Mouse (Mus musculus) heart, embryonic 12.5 days (tissue): ENCODE data around the gene Lamb1. TPM values are rescaled to one million over a fixed set of nuclear protein-coding genes. Genes with fewer than 3 reads are reported as not detected.
A peak's percentile ranks its signal among the peaks of the same experiment; 100 is the strongest.

Experiments used
- ATAC-seq: fragments of 200-750 bp; cut with Nextera tagmentation; 2 replicates; pipeline ENCODE4 v1.8.0; 2017; ENCODE audit warnings: moderate TSS enrichment, moderate library complexity; ENCODE audit not compliant: insufficient number of reproducible peaks, low FRiP score
- H3K27ac ChIP-seq: fragments of 300-500 bp; sonication (generic); 2 replicates; pipeline ENCODE4 v1.5.1; 2016; ENCODE audit warnings: mild to moderate bottlenecking, moderate library complexity; ENCODE audit not compliant: poor library complexity, severe bottlenecking
- H3K27me3 ChIP-seq: fragments of 300-500 bp; sonication (generic); replicated peaks from 2 replicates; pipeline ENCODE4 v1.6.1; 2016; ENCODE audit warnings: mild to moderate bottlenecking, moderate library complexity
- H3K36me3 ChIP-seq: fragments of 300-500 bp; sonication (generic); 2 replicates; pipeline ENCODE4 v1.6.1; 2016; ENCODE audit warnings: mild to moderate bottlenecking, moderate library complexity
- H3K4me1 ChIP-seq: fragments of 300-500 bp; sonication (generic); replicated peaks from 2 replicates; pipeline ENCODE4 v1.6.1; 2016; ENCODE audit warnings: mild to moderate bottlenecking
- H3K4me2 ChIP-seq: fragments of 300-500 bp; sonication (generic); 2 replicates; pipeline ENCODE4 v1.6.1; 2016; ENCODE audit warnings: mild to moderate bottlenecking, moderate library complexity
- H3K4me3 ChIP-seq: fragments of 300-500 bp; sonication (generic); 2 replicates; pipeline ENCODE4 v1.5.1; 2016; ENCODE audit warnings: mild to moderate bottlenecking
- H3K9ac ChIP-seq: fragments of 300-500 bp; sonication (generic); 2 replicates; pipeline ENCODE4 v1.6.1; 2016; ENCODE audit warnings: mild to moderate bottlenecking, moderate library complexity
- H3K9me3 ChIP-seq: fragments of 300-500 bp; sonication (generic); replicated peaks from 2 replicates; pipeline ENCODE4 v1.6.1; 2016; ENCODE audit warnings: mild to moderate bottlenecking, moderate library complexity
- WGBS: fragments of 180-500 bp; shearing (Covaris S2); methylation state at CpG from one replicate; pipeline ENCODE4 v1.1.7; 2016; 5-methylcytosine and 5-hydroxymethylcytosine counted together
- polyA plus RNA-seq: library from polyadenylated mRNA; unstranded; fragments of >200 nt; fragmentation: Nextera tagmentation; extraction: Ambion mirVana; gene quantifications from 2 replicates; pipeline ENCODE4 v1.2.1, GENCODE M21; 2016

Lamb1 gene
- polyA plus RNA-seq, 1 experiment from 2014 or later: 127 TPM

GRCm38 (mm10) chr12:31252259-31252658 is 12.8 kb upstream of the Lamb1 start:
- no peaks in the 10 kb centered on the region for H3K27me3 ChIP-seq
- no peak overlapping the region for H3K4me2 ChIP-seq
- no peaks in the 10 kb centered on the region for H3K36me3 ChIP-seq
- no peak overlapping the region for H3K4me3 ChIP-seq
- ATAC-seq: peak; percentile 17; the same call in 1 of the 2 replicates
- WGBS: 41% methylated on average over 4 of the region's 4 CpGs
- peaks cover 20% of the 10 kb centered on the region for H3K4me1 ChIP-seq
- no peak overlapping the region for H3K27ac ChIP-seq
- H3K9ac ChIP-seq: no peak overlapping the region
- no peaks in the 10 kb centered on the region for H3K9me3 ChIP-seq

DNA sequence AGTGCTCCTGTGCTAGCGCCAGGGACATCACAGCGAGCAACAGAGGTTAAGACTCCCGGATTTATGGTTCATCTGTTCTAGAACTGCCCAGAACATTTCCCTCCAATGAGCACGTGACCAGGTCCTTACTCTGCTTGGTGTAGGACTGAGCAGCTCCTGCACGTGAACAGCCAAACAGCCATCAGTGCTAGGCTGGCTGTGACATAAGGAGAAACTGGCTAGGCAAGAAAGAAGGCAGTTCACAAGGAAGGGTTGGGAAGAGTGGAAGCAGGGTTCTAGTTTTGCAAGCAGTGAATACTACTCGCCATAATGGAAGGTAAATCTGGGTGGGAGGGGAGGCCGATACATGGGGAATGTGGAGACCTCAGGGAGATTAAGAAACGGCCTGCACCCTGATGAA is 10.1 kb upstream of the Lamb1 start:
- Histone ChIP-seq H3K36me3 (no peaks in the 10 kb centered on the region), H3K4me2 (no peak overlapping the region), H3K9ac (no peak overlapping the region), H3K27me3 (no peaks in the 10 kb centered on the region), H3K9me3 (no peaks in the 10 kb centered on the region), H3K4me1 (peaks cover 9% of the 10 kb centered on the region), H3K27ac (no peak overlapping the region), H3K4me3 (no peak overlapping the region)
- WGBS: 67% methylated on average over 8 of the region's 8 CpGs
- no peak for ATAC-seq

DNA sequence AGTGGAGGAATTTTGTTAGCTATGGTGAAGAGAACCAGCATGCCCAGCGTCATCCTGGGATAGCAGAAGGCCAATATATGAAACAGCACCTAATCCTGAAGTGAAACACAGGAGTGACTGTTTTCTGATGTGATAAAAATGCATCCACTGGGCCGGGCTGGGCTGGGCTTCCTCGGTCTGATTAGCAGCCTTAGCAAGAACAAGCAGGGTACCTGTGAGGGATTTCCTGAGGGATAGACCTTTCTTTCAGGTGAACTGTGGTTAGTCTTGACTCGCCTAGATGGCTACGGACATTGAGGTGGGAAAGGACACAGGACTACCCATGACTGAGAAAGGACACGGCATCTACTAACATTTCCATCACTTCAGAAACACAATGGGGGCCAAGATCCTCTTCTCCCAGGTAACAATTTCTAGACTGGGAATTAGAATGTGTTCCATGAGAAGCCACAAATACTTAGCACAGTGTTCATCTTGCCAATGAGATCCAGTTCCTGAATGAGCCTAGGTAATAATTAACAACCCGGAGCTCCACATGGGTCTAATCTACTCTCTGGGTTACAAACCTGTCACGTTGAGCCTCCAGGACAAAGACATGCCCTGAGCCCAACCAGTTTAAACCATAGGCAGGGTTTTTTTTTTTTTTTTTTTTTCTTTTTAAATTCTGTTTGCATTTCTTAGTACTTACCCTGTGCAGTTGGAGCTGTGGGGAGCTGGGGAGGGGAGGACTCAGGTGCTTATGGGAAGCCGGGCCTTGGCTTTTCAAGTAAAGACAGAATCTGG is 8.7 kb upstream of the Lamb1 start:
- H3K9ac ChIP-seq: no peak overlapping the region
- peaks cover 10% of the 10 kb centered on the region for H3K4me1 ChIP-seq

GRCm38 (mm10) chr12:31261882-31262281 is 3.2 kb upstream of the Lamb1 start:
- Histone ChIP-seq H3K9ac (no peak overlapping the region), H3K27ac (peak overlapping the region; percentile 25; the same call in 1 of the 2 replicates)
- WGBS: 34% methylated on average over 3 of the region's 3 CpGs

More for the DNA sequence above, 8.7 kb upstream of the Lamb1 start:
- H3K36me3 ChIP-seq: no peaks in the 10 kb centered on the region
- H3K27me3 ChIP-seq: no peaks in the 10 kb centered on the region
- no peak for ATAC-seq
- H3K9me3 ChIP-seq: no peaks in the 10 kb centered on the region
- H3K4me2 ChIP-seq: no peak overlapping the region
- WGBS: 70% methylated on average over 9 of the region's 9 CpGs
- H3K27ac ChIP-seq: no peak overlapping the region
- no peak overlapping the region for H3K4me3 ChIP-seq

GRCm38 (mm10) chr12:31263921-31264320 is 1.1 kb upstream of the Lamb1 start:
- H3K4me1 ChIP-seq: peaks cover 51% of the 10 kb centered on the region
- H3K4me3 ChIP-seq: peak overlapping the region; percentile 86; the same call in 1 of the 2 replicates
- ATAC-seq: no peak
- WGBS: 46% methylated on average over 7 of the region's 7 CpGs
- H3K4me2 ChIP-seq: peak overlapping the region; percentile 88
- peak overlapping the region; percentile 90 for H3K9ac ChIP-seq
- H3K27ac ChIP-seq: no peak overlapping the region
- H3K36me3 ChIP-seq: peaks cover 16% of the 10 kb centered on the region
- H3K9me3 ChIP-seq: no peaks in the 10 kb centered on the region
- H3K27me3 ChIP-seq: no peaks in the 10 kb centered on the region

More at GRCm38 (mm10) chr12:31261882-31262281, 3.2 kb upstream of the Lamb1 start:
- H3K27me3 ChIP-seq: no peaks in the 10 kb centered on the region
- H3K4me1 ChIP-seq: peaks cover 34% of the 10 kb centered on the region
- H3K9me3 ChIP-seq: no peaks in the 10 kb centered on the region
- peaks cover 2% of the 10 kb centered on the region for H3K36me3 ChIP-seq
- no peak overlapping the region; the same call in 1 of the 2 replicates for H3K4me2 ChIP-seq
- H3K4me3 ChIP-seq: no peak overlapping the region
- ATAC-seq: no peak

GRCm38 (mm10) chr12:31265722-31266431 is 843 bp downstream of the Lamb1 start:
- peak; percentile 26 for ATAC-seq
- H3K36me3 ChIP-seq: peaks cover 33% of the 10 kb centered on the region
- H3K27ac ChIP-seq: peak overlapping the region; percentile 96
- under 1% methylated on average over 50 of the region's 50 CpGs for WGBS
- H3K4me3 ChIP-seq: peak overlapping the region; percentile 86
- H3K27me3 ChIP-seq: no peaks in the 10 kb centered on the region
- peaks cover 65% of the 10 kb centered on the region for H3K4me1 ChIP-seq
- H3K9me3 ChIP-seq: no peaks in the 10 kb centered on the region
- H3K4me2 ChIP-seq: peak overlapping the region; percentile 88
- peak overlapping the region; percentile 90 for H3K9ac ChIP-seq

GRCm38 (mm10) chr12:31266686-31267085 is 1.7 kb downstream of the Lamb1 start:
- WGBS: 4% methylated on average over 15 of the region's 15 CpGs
- peak overlapping the region; percentile 90 for H3K9ac ChIP-seq
- peak overlapping the region; percentile 86 for H3K4me3 ChIP-seq
- H3K4me1 ChIP-seq: peaks cover 67% of the 10 kb centered on the region
- peaks cover 35% of the 10 kb centered on the region for H3K36me3 ChIP-seq
- ATAC-seq: no peak
- peak overlapping the region; percentile 88 for H3K4me2 ChIP-seq
- no peaks in the 10 kb centered on the region for H3K27me3 ChIP-seq
- H3K27ac ChIP-seq: peak overlapping the region; percentile 96
- no peaks in the 10 kb centered on the region for H3K9me3 ChIP-seq

DNA sequence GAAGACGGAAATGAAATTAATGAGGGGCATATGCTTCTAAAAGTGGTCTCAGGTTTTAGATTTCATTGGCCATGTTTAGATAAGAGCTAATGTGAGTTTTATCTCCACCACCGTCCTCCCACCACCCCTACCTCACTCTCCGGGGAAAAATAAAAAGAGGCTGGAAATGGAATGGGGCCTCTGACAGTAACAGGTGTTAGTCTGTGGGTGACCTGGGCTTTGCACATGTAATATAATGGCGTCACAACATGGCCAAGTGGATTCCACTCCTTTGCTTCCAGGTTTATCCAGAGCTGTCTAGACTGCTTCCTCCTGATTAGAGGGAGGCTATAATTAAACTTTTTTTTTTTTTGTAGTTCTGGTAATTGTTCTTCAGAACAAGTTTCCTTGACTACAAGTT is 2.3 kb downstream of the Lamb1 start:
- Histone ChIP-seq H3K4me1 (peaks cover 67% of the 10 kb centered on the region), H3K9ac (no peak overlapping the region), H3K4me2 (peak overlapping the region; percentile 88), H3K9me3 (no peaks in the 10 kb centered on the region), H3K27me3 (no peaks in the 10 kb centered on the region), H3K27ac (peak overlapping the region; percentile 96; the same call in 1 of the 2 replicates), H3K4me3 (peak overlapping the region; percentile 86), H3K36me3 (peaks cover 41% of the 10 kb centered on the region)
- ATAC-seq: no peak
- 11% methylated on average over 4 of the region's 4 CpGs for WGBS

DNA sequence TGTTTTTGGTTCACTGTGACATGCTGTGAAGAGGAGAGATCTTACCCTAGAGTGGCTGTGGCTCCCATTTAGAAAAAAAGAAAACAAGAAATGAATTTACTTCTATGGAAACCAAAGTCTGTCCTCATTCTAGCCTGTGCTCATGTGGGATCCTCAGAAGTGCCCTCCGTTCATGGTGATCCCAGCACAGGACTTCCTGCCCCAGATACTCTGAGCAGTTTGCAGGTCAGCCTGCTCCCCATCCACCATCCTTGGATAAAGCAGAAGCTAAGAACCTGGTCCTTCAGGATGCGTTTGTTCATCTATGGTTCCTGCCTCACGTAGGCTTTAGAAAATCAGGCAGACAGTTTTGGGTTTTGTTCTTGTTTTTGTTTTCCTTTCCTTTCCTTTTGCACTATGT is 3.3 kb downstream of the Lamb1 start:
- H3K9me3 ChIP-seq: no peaks in the 10 kb centered on the region
- ATAC-seq: no peak
- H3K4me2 ChIP-seq: peak overlapping the region; percentile 88
- H3K4me3 ChIP-seq: peak overlapping the region; percentile 14; the same call in 1 of the 2 replicates
- H3K4me1 ChIP-seq: peaks cover 63% of the 10 kb centered on the region
- H3K27ac ChIP-seq: peak overlapping the region; percentile 26
- 53% methylated on average over 3 of the region's 3 CpGs for WGBS
- peaks cover 51% of the 10 kb centered on the region for H3K36me3 ChIP-seq
- H3K9ac ChIP-seq: 0 out of 2 replicates have a peak overlapping the region, but pooled peaks have one; percentile 26
- no peaks in the 10 kb centered on the region for H3K27me3 ChIP-seq

- 43% methylated on average over 12 of the region's 12 CpGs for WGBS
- ATAC-seq: no peak
- H3K9ac ChIP-seq: peak overlapping the region; percentile 32; the same call in 1 of the 2 replicates
- H3K27me3 ChIP-seq: no peaks in the 10 kb centered on the region
- no peak overlapping the region for H3K4me3 ChIP-seq
- H3K4me2 ChIP-seq: peak overlapping the region; percentile 33
- peaks cover 59% of the 10 kb centered on the region for H3K36me3 ChIP-seq
- peaks cover 63% of the 10 kb centered on the region for H3K4me1 ChIP-seq
- no peaks in the 10 kb centered on the region for H3K9me3 ChIP-seq
- H3K27ac ChIP-seq: peak overlapping the region; percentile 79
Measured at GRCm38 (mm10) chr12:31269020-31269597, 4.1 kb downstream of the Lamb1 start.

DNA sequence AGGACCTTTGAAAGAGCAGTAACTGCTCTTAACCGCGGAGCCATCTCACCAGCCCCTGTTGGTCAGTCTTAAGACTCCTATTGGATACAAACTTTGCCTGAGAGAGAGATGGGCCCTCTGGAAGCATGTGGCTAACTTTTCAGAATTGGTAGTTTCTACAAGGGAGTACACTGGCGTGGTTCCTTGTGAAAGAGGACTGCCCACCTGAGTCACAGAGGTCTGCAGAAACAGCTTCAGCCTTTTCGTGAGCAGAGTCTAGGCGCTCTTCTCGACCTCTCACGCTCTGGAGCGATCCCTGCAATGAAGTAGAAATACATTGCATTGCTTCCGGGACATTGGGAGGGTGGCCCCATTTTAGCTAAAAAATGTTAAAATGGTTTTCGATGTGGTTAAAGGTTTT is 5.3 kb downstream of the Lamb1 start:
- H3K9ac ChIP-seq: no peak overlapping the region
- H3K36me3 ChIP-seq: peaks cover 71% of the 10 kb centered on the region
- H3K4me2 ChIP-seq: peak overlapping the region; percentile 49
- 80% methylated on average over 10 of the region's 10 CpGs for WGBS
- H3K27ac ChIP-seq: peak overlapping the region; percentile 88
- H3K4me3 ChIP-seq: no peak overlapping the region
- no peaks in the 10 kb centered on the region for H3K27me3 ChIP-seq
- ATAC-seq: no peak
- H3K9me3 ChIP-seq: no peaks in the 10 kb centered on the region
- H3K4me1 ChIP-seq: peaks cover 67% of the 10 kb centered on the region
